In the genomic region with DNA sequence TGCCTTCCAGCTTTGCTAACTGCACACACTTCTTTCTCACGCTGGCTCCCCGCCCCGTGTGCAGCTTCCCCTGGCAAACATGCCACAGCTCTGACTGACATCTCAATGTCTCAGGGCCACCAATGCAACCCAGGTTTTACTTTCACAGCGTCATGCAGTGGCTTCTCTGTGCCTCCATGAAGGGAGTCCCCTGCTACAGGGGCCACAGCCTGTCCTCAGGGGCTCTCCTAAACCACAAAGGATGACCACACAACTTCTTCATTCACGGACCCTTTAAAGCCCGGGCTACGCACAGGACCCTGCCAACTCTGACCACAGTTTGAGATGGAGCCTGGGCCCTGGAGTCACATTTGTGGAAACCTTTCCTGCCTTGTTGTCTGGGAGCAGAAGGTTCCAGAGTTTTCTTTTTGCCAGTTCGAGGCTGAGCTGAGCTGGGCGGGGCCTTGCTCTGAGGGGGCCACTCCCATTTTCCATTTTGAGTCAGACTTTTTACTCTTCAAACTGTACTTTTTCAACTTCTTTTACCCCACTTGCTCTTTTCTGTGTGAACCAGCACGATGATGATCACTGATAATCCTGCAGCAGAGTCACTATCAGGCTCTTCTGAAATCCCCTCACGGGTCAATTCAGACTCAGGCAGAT, we compare ENCODE assay signal across 19 mouse cellular contexts.
DNase-seq lines count a peak whose midpoint lies in the region; ATAC-seq and TF ChIP-seq lines count a peak whose summit lies in the region.
"Had no signal": no experiment of that assay in that cellular context is flagged by ENCODE, and none has a peak within 500 bp of the region (broad histone marks: within the 10 kb centered on the region; RNA-seq: fewer than 3 reads in every experiment).

No protein-coding gene starts in this region.

- no peak overlapping the region; the same call in 1 of the 2 replicates for H3K4me2 ChIP-seq in intestine, embryonic 14.5 days (ENCODE audit: low read length)
- H3K4me2 ChIP-seq in intestine, postnatal 0 days (replicated peaks; ENCODE audit: low read depth): no peak overlapping the region
- H3K4me2 ChIP-seq: embryonic facial prominence, embryonic 15.5 days; forebrain, embryonic 15.5 days; heart, embryonic 15.5 days; hindbrain, embryonic 13.5 days; neural tube, embryonic 15.5 days had no signal

- no peak for TF ChIP-seq CTCF in intestine, postnatal 0 days (IDR thresholded peaks at IDR 0.05; ENCODE audit: low read depth)

- no peak overlapping the region for H3K4me3 ChIP-seq in intestine, embryonic 14.5 days (ENCODE audit: low read depth, low read length)
- no peak overlapping the region for H3K4me3 ChIP-seq in intestine, postnatal 0 days (ENCODE audit: low read depth, low read length)
- H3K4me3 ChIP-seq: embryonic facial prominence, embryonic 15.5 days; forebrain, embryonic 15.5 days; gastrocnemius, adult 2 months; heart, embryonic 15.5 days; hindbrain, embryonic 13.5 days; neural tube, embryonic 15.5 days had no signal

- WGBS in intestine, embryonic 14.5 days: 81% methylated on average over 11 of the region's 11 CpGs
- WGBS in intestine, postnatal 0 days: 77% methylated on average over 11 of the region's 11 CpGs

- H3K9ac ChIP-seq in intestine, embryonic 14.5 days (ENCODE audit: low read length): no peak overlapping the region
- H3K9ac ChIP-seq in intestine, postnatal 0 days (ENCODE audit: low read depth, low read length): no peak overlapping the region
- H3K9ac ChIP-seq: embryonic facial prominence, embryonic 15.5 days; forebrain, embryonic 15.5 days; heart, embryonic 15.5 days; hindbrain, embryonic 13.5 days; neural tube, embryonic 15.5 days had no signal

- ATAC-seq in intestine, embryonic 14.5 days (replicated peaks; ENCODE audit: low FRiP score, low TSS enrichment, low read depth): no peak
- ATAC-seq in intestine, postnatal 0 days: no peak
- 0 out of 2 replicates have a peak, but pooled peaks have one; percentile 12 for ATAC-seq in megakaryocyte, adult 5-6 weeks (ENCODE audit: poor library complexity, severe bottlenecking)
- ATAC-seq: forebrain, embryonic 15.5 days; midbrain, embryonic 16.5 days had no signal

- no peaks in the 10 kb centered on the region for H3K36me3 ChIP-seq in intestine, embryonic 14.5 days (ENCODE audit: control insufficient read depth, insufficient read depth, low read length)
- no peaks in the 10 kb centered on the region for H3K36me3 ChIP-seq in intestine, postnatal 0 days (ENCODE audit: control insufficient read depth, insufficient read depth)
- H3K36me3 ChIP-seq: embryonic facial prominence, embryonic 15.5 days; forebrain, embryonic 15.5 days; heart, embryonic 15.5 days; hindbrain, embryonic 13.5 days; neural tube, embryonic 15.5 days had no signal

- H3K27ac ChIP-seq in intestine, embryonic 14.5 days (ENCODE audit: low read depth): peak overlapping the region; percentile 19; the same call in 1 of the 2 replicates
- H3K27ac ChIP-seq in intestine, postnatal 0 days (ENCODE audit: low read depth, low read length): no peak overlapping the region; the same call in 1 of the 2 replicates
- H3K27ac ChIP-seq: embryonic facial prominence, embryonic 15.5 days; forebrain, embryonic 15.5 days; gastrocnemius, adult 2 months; heart, embryonic 15.5 days; hindbrain, embryonic 13.5 days; neural tube, embryonic 15.5 days had no signal

- intact Hi-C loops in gastrocnemius, postnatal 36 days (cut with DNase I): no loop called here

- H3K27me3 ChIP-seq in intestine, embryonic 14.5 days (replicated peaks; ENCODE audit: control insufficient read depth, insufficient read depth, low read length): no peaks in the 10 kb centered on the region
- H3K27me3 ChIP-seq in intestine, postnatal 0 days (replicated peaks; ENCODE audit: control insufficient read depth, insufficient read depth, low read length): no peaks in the 10 kb centered on the region
- H3K27me3 ChIP-seq: embryonic facial prominence, embryonic 15.5 days; forebrain, embryonic 15.5 days; neural tube, embryonic 15.5 days had no signal

- peaks cover 11% of the 10 kb centered on the region for H3K4me1 ChIP-seq in intestine, embryonic 14.5 days (replicated peaks; ENCODE audit: control insufficient read depth, insufficient read depth, low read length)
- H3K4me1 ChIP-seq in intestine, postnatal 0 days (replicated peaks; ENCODE audit: control insufficient read depth, insufficient read depth, low read length): no peaks in the 10 kb centered on the region
- H3K4me1 ChIP-seq: embryonic facial prominence, embryonic 15.5 days; forebrain, embryonic 15.5 days; heart, embryonic 15.5 days had no signal

- DNase-seq in intestine, embryonic 14.5 days (ENCODE audit: low spot score): no peak
- DNase-seq in thymus, postnatal 0 days (ENCODE audit: low spot score): peak; percentile 24
- DNase-seq in thymus, postnatal 14 days: no peak
- DNase-seq in cerebellum, postnatal 4 days (ENCODE audit: low spot score in 2 of 2): no peak
- no peak for DNase-seq in layer of hippocampus, postnatal 25 days (ENCODE audit: extremely low spot score in 1 of 2, low spot score in 1 of 2)
- DNase-seq in gastrocnemius, postnatal 36 days: no peak
- DNase-seq: adrenal gland, adult 8-10 months; cerebellum, postnatal 25 days; gastrocnemius, adult 2 months; layer of hippocampus, postnatal 36 days; right cerebral cortex, adult 18-20 months had no signal

- H3K9me3 ChIP-seq in intestine, embryonic 14.5 days (ENCODE audit: control insufficient read depth, low read length): no peaks in the 10 kb centered on the region
- H3K9me3 ChIP-seq in intestine, postnatal 0 days (ENCODE audit: control insufficient read depth): no peaks in the 10 kb centered on the region
- H3K9me3 ChIP-seq: embryonic facial prominence, embryonic 15.5 days; forebrain, embryonic 15.5 days; heart, embryonic 15.5 days; hindbrain, embryonic 13.5 days; neural tube, embryonic 15.5 days had no signal
